Mouse (Mus musculus) heart, postnatal 0 days (tissue): ENCODE results near the gene Serpina16.

Source experiments
- CTCF ChIP-seq: IDR thresholded peaks from 2 replicates; pipeline ENCODE4 v1.5.1; 2016; ENCODE audit warnings: antibody characterized with exemption, control low read depth, low read depth
- EP300 ChIP-seq: IDR thresholded peaks from 2 replicates; pipeline ENCODE4 v1.6.1; 2016; ENCODE audit warnings: antibody characterized with exemption, low read depth

GRCm38 (mm10) chr12:103670964-103671363 lies 5.0 kb downstream of the Serpina16 start:
- no peak for TF ChIP-seq CTCF
- TF ChIP-seq EP300: no peak
